In the genomic region with DNA sequence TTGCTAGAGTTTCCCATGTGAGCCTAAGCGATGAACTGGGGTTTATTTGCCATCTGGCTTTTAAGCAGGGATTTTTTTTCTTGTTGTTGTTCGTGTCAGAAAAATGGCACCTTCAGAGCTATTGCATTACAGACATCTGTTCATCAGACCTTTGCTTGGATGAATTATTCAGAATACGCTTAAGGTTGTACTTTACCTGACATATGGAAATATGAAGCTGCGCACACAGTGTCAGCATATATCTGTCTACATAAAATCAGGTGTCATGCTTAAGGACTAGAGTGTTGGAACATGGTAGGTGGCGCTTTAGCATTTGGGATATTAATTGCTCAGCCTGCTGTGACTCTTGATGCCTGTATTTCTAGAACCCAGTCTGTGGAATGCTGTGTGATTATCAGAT, we compare ENCODE assay signal across 15 mouse cellular contexts.
"Had no signal": no experiment of that assay in that cellular context is flagged by ENCODE, and none has a peak within 500 bp of the region (broad histone marks: within the 10 kb centered on the region; RNA-seq: fewer than 3 reads in every experiment).

No protein-coding gene starts in this region.

- H3K9ac ChIP-seq: limb, embryonic 15.5 days; liver, embryonic 12.5 days; lung, embryonic 14.5 days had no signal

- H3K36me3 ChIP-seq: limb, embryonic 15.5 days; liver, embryonic 12.5 days had no signal

- H3K4me1 ChIP-seq: limb, embryonic 15.5 days; liver, embryonic 12.5 days; megakaryocyte, embryonic 14.5 days had no signal

- H3K9me3 ChIP-seq: limb, embryonic 15.5 days; liver, embryonic 12.5 days; megakaryocyte, embryonic 14.5 days had no signal

- H3K27ac ChIP-seq: kidney, postnatal 0 days; left cerebral cortex, adult 2 months; limb, embryonic 15.5 days; liver, embryonic 12.5 days; macrophage; stomach, postnatal 0 days had no signal

- ATAC-seq: liver, embryonic 12.5 days; midbrain, embryonic 16.5 days had no signal

- H3K4me2 ChIP-seq: limb, embryonic 15.5 days; liver, embryonic 12.5 days; lung, embryonic 14.5 days; midbrain, embryonic 11.5 days had no signal

- H3K4me3 ChIP-seq: left cerebral cortex, adult 2 months; limb, embryonic 15.5 days; liver, embryonic 12.5 days; megakaryocyte, embryonic 14.5 days had no signal

- DNase-seq: kidney, adult 11 months; kidney, adult 9 months; kidney, postnatal 4 days; lung, embryonic 14.5 days; lung, postnatal 10 days; thymus, postnatal 4 days had no signal

- H3K27me3 ChIP-seq: limb, embryonic 15.5 days; liver, embryonic 12.5 days; megakaryocyte, embryonic 14.5 days had no signal
